Mouse (Mus musculus) bone marrow, adult 2 months (tissue): ENCODE results near the gene Sncb.

Experiments
- CTCF ChIP-seq: fragments of 200-500 bp; IDR thresholded peaks from 2 replicates; pipeline ENCODE4 v1.5.1; 2011; ENCODE audit warnings: low read length, control low read depth; ENCODE audit not compliant: control insufficient read depth, insufficient read depth
- POLR2A ChIP-seq: fragments of 200-500 bp; IDR thresholded peaks from 2 replicates; pipeline ENCODE4 v1.6.1; 2011; ENCODE audit warnings: low read depth, mild to moderate bottlenecking, control low read depth, low read length, borderline replicate concordance; ENCODE audit not compliant: control insufficient read depth

DNA sequence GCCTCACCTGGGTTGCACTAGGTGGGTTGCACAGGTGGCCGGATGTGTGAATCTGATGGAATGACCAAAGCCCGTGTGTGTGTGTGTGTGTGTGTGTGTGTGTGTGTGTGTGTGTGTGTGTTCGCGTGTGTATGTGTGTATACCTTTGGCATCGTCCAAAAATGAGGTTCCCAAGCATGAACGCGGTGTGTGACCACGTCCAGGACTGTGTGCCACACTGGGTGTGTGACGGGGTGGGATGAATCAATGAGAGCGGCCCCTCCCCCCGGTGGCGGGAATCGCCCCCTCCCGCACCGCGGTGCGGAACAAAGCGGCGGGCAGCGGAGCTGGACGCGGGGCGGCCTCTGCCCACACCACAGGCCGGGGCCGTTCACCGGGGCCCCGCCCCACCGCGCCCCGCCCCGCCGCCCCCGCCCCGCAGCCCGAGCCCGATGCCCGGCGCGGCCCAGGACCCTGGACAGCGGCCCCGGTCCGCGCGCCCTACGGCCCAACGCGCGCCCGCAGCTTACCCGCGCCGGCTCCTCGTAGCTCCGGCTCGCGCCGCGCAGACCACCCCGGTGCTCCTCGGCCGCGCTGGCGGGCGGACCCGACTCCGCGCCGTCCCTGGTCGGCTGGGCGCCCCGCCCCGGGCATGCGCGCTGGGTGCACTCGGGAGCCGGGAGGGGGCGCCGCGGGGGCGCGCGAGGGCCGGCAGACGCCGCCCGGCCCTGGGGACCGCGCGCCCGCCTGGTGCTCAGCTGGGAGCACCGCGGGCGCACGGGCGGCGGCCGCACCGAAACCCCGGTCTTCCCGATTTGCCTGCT is 17.1 kb downstream of the Sncb start:
- no peak for TF ChIP-seq CTCF
- no peak for TF ChIP-seq POLR2A
